Mouse (Mus musculus) brown adipose tissue, adult 24 weeks (tissue): ENCODE measurements at regions not wholly inside any gene's neighbourhood (a gene's known extent, or its start where the extent isn't known, plus 50 kb on each side); places are given as distances from the start of the nearest gene placed in this dataset.

Source experiments
- H3K27ac ChIP-seq: fragments of 200-500 bp; replicated peaks from 2 replicates; pipeline ENCODE4 v1.5.1; 2012; ENCODE audit warnings: low read depth, mild to moderate bottlenecking, low read length
- H3K4me1 ChIP-seq: fragments of 200-500 bp; 2 replicates; pipeline ENCODE4 v1.6.1; 2012; ENCODE audit warnings: low read length, mixed read lengths; ENCODE audit not compliant: control insufficient read depth, insufficient read depth, insufficient read length
- H3K4me3 ChIP-seq: fragments of 200-500 bp; 2 replicates; pipeline ENCODE4 v1.5.1; 2012; ENCODE audit warnings: low read depth, mild to moderate bottlenecking, low read length, moderate library complexity; ENCODE audit not compliant: insufficient read depth

GRCm38 (mm10) chr1:194109172-194110071, 508.6 kb upstream of the Plxna2 start:
- H3K4me1 ChIP-seq = no peaks in the 10 kb centered on the region
- H3K4me3 ChIP-seq = no peak overlapping the region

GRCm38 (mm10) chr1:194108132-194108531, 509.9 kb upstream of the Plxna2 start:
- H3K4me1 ChIP-seq = no peaks in the 10 kb centered on the region
- no peak overlapping the region for H3K4me3 ChIP-seq
- H3K27ac ChIP-seq = no peak overlapping the region

More at GRCm38 (mm10) chr1:194109172-194110071, 508.6 kb upstream of the Plxna2 start:
- H3K27ac ChIP-seq = no peak overlapping the region

GRCm38 (mm10) chr1:194107271-194107938, 510.6 kb upstream of the Plxna2 start:
- Histone ChIP-seq H3K4me3 (no peak overlapping the region), H3K27ac (no peak overlapping the region), H3K4me1 (no peaks in the 10 kb centered on the region)

GRCm38 (mm10) chr1:194089918-194090548, 528.0 kb upstream of the Plxna2 start:
- no peak overlapping the region for H3K27ac ChIP-seq
- H3K4me3 ChIP-seq = no peak overlapping the region
- H3K4me1 ChIP-seq = no peaks in the 10 kb centered on the region

GRCm38 (mm10) chr1:194058512-194058911, 559.5 kb upstream of the Plxna2 start:
- H3K27ac ChIP-seq = no peak overlapping the region
- no peak overlapping the region for H3K4me3 ChIP-seq
- H3K4me1 ChIP-seq = no peaks in the 10 kb centered on the region

GRCm38 (mm10) chr1:194056544-194056943, 561.5 kb upstream of the Plxna2 start:
- Histone ChIP-seq H3K4me3 (no peak overlapping the region), H3K27ac (no peak overlapping the region), H3K4me1 (no peaks in the 10 kb centered on the region)

GRCm38 (mm10) chr1:194049746-194050351, 568.2 kb upstream of the Plxna2 start:
- no peaks in the 10 kb centered on the region for H3K4me1 ChIP-seq
- H3K27ac ChIP-seq = no peak overlapping the region
- no peak overlapping the region for H3K4me3 ChIP-seq

GRCm38 (mm10) chr1:194041393-194042352, 576.3 kb upstream of the Plxna2 start:
- Histone ChIP-seq H3K4me1 (no peaks in the 10 kb centered on the region), H3K27ac (no peak overlapping the region), H3K4me3 (no peak overlapping the region)

GRCm38 (mm10) chr1:194038711-194039110, 579.3 kb upstream of the Plxna2 start:
- H3K4me3 ChIP-seq = no peak overlapping the region
- no peaks in the 10 kb centered on the region for H3K4me1 ChIP-seq
- H3K27ac ChIP-seq = no peak overlapping the region

GRCm38 (mm10) chr1:194034199-194034883, 583.7 kb upstream of the Plxna2 start:
- no peaks in the 10 kb centered on the region for H3K4me1 ChIP-seq
- H3K27ac ChIP-seq = no peak overlapping the region
- H3K4me3 ChIP-seq = no peak overlapping the region

GRCm38 (mm10) chr1:194032603-194033002, 585.4 kb upstream of the Plxna2 start:
- Histone ChIP-seq H3K27ac (no peak overlapping the region), H3K4me3 (no peak overlapping the region), H3K4me1 (no peaks in the 10 kb centered on the region)

GRCm38 (mm10) chr1:194030651-194031228, 587.3 kb upstream of the Plxna2 start:
- Histone ChIP-seq H3K4me1 (no peaks in the 10 kb centered on the region), H3K4me3 (no peak overlapping the region), H3K27ac (no peak overlapping the region)

- H3K4me1 ChIP-seq = no peaks in the 10 kb centered on the region
- no peak overlapping the region for H3K4me3 ChIP-seq
- no peak overlapping the region for H3K27ac ChIP-seq
Measured at GRCm38 (mm10) chr1:194026958-194027692, 590.9 kb upstream of the Plxna2 start.
